15 mouse cellular contexts compared by ENCODE assay signal in genomic region chr9:103014686-103015085, GRCm38 (mm10). TPM values are rescaled to one million over a fixed set of nuclear protein-coding genes. Genes with fewer than 3 reads are reported as not detected.
"Had no signal": no experiment of that assay in that cellular context is flagged by ENCODE, and none has a peak within 500 bp of the region (broad histone marks: within the 10 kb centered on the region; RNA-seq: fewer than 3 reads in every experiment).

No protein-coding gene starts in this region.

- H3K4me1 ChIP-seq: megakaryocyte, embryonic 14.5 days; midbrain, embryonic 13.5 days; midbrain, embryonic 15.5 days; neural tube, embryonic 12.5 days had no signal

- H3K9ac ChIP-seq: liver, embryonic 14.5 days; lung, embryonic 14.5 days; midbrain, embryonic 13.5 days; midbrain, embryonic 15.5 days; neural tube, embryonic 12.5 days; stomach, embryonic 15.5 days had no signal

- ATAC-seq: midbrain, embryonic 13.5 days; midbrain, embryonic 15.5 days had no signal

- H3K27me3 ChIP-seq: midbrain, embryonic 15.5 days; neural tube, embryonic 12.5 days; stomach, embryonic 15.5 days had no signal

- H3K27ac ChIP-seq: liver, embryonic 14.5 days; macrophage; midbrain, embryonic 13.5 days; midbrain, embryonic 15.5 days; neural tube, embryonic 12.5 days; stomach, embryonic 15.5 days had no signal

- H3K4me2 ChIP-seq: liver, embryonic 11.5 days; lung, embryonic 14.5 days; midbrain, embryonic 11.5 days; midbrain, embryonic 13.5 days; midbrain, embryonic 15.5 days; neural tube, embryonic 12.5 days; stomach, embryonic 15.5 days had no signal

- H3K9me3 ChIP-seq: midbrain, embryonic 13.5 days; midbrain, embryonic 15.5 days; neural tube, embryonic 12.5 days; stomach, embryonic 15.5 days had no signal

- H3K36me3 ChIP-seq: midbrain, embryonic 13.5 days; midbrain, embryonic 15.5 days; neural tube, embryonic 12.5 days; stomach, embryonic 15.5 days had no signal

- H3K4me3 ChIP-seq: megakaryocyte, embryonic 14.5 days; midbrain, embryonic 13.5 days; midbrain, embryonic 15.5 days; neural tube, embryonic 12.5 days; stomach, embryonic 15.5 days had no signal

- DNase-seq: liver; lung, embryonic 14.5 days; right cerebral cortex, postnatal 14 days; thymus, adult 18-20 months; thymus, postnatal 14 days; thymus, postnatal 36 days had no signal

RNA-seq across cellular contexts. Expression of gene Slco2a1, which starts 26.2 kb away (rescaled TPM):
- polyA plus RNA-seq: macrophage had no signal
